Mouse (Mus musculus): Measurements from ENCODE around the gene Spint2.
"Not testable (repeated sequence)": the region's sequence is repeated elsewhere in the genome, so short reads cannot be mapped to it uniquely, and the experiment has no call there.

Gene Spint2

GRCm38 (mm10) chr7:29246015-29246414 is 35.7 kb downstream of the Spint2 start:
- DNase-seq (ENCODE audit: low read depth, low spot score): no peak

GRCm38 (mm10) chr7:29244732-29245416 is 36.8 kb downstream of the Spint2 start:
- no peak for DNase-seq (ENCODE audit: low read depth, low spot score)

GRCm38 (mm10) chr7:29238019-29238967 is 43.4 kb downstream of the Spint2 start, which contains the start of gene Yif1b:
Gene Yif1b (plus strand): TSS chr7:29238329.
- DNase-seq (ENCODE audit: low read depth, low spot score): peak; percentile 98

- DNase-seq (ENCODE audit: low read depth, low spot score): not testable (repeated sequence)
Observed at GRCm38 (mm10) chr7:29237596-29237995, 44.1 kb downstream of the Spint2 start.

- DNase-seq (ENCODE audit: low read depth, low spot score): no peak
Observed at GRCm38 (mm10) chr7:29236593-29236992, 45.1 kb downstream of the Spint2 start.

- no peak for DNase-seq (ENCODE audit: low read depth, low spot score)
Observed at GRCm38 (mm10) chr7:29234661-29235060, 47.1 kb downstream of the Spint2 start.

- DNase-seq (ENCODE audit: low read depth, low spot score): no peak
Observed at GRCm38 (mm10) chr7:29233745-29234144, 48.0 kb downstream of the Spint2 start.

GRCm38 (mm10) chr7:29232247-29233013 is 49.3 kb downstream of the Spint2 start, which contains the start of gene Kcnk6:
Gene Kcnk6 (minus strand): TSS chr7:29232515.
- DNase-seq (ENCODE audit: low read depth, low spot score): no peak

- DNase-seq (ENCODE audit: low read depth, low spot score): no peak
Observed at GRCm38 (mm10) chr7:29231517-29231916, 50.2 kb downstream of the Spint2 start.

GRCm38 (mm10) chr7:29230560-29230959 is 51.2 kb downstream of the Spint2 start:
- DNase-seq (ENCODE audit: low read depth, low spot score): no peak

- DNase-seq (ENCODE audit: low read depth, low spot score): no peak
Observed at GRCm38 (mm10) chr7:29228202-29228601, 53.5 kb downstream of the Spint2 start.

GRCm38 (mm10) chr7:29225520-29225919 is 56.2 kb downstream of the Spint2 start:
- no peak for DNase-seq (ENCODE audit: low read depth, low spot score)

GRCm38 (mm10) chr7:29224756-29225394 is 56.8 kb downstream of the Spint2 start:
- no peak for DNase-seq (ENCODE audit: low read depth, low spot score)

GRCm38 (mm10) chr7:29214846-29215245 is 66.9 kb downstream of the Spint2 start:
- no peak for DNase-seq (ENCODE audit: low read depth, low spot score)

- DNase-seq (ENCODE audit: low read depth, low spot score): no peak
Observed at GRCm38 (mm10) chr7:29214236-29214635, 67.5 kb downstream of the Spint2 start.

- no peak for DNase-seq (ENCODE audit: low read depth, low spot score)
Observed at GRCm38 (mm10) chr7:29213675-29214082, 68.0 kb downstream of the Spint2 start, which contains the start of gene Catsperg1. Gene Catsperg1 (minus strand): TSS chr7:29214035.

- not testable (repeated sequence) for DNase-seq (ENCODE audit: low read depth, low spot score)
Observed at GRCm38 (mm10) chr7:29212775-29213560, 68.7 kb downstream of the Spint2 start.

GRCm38 (mm10) chr7:29212199-29212765 is 69.4 kb downstream of the Spint2 start:
- DNase-seq (ENCODE audit: low read depth, low spot score): no peak

GRCm38 (mm10) chr7:29211415-29212198 is 70.1 kb downstream of the Spint2 start:
- DNase-seq (ENCODE audit: low read depth, low spot score): peak; percentile 63

Measured in retina, postnatal 7 days (tissue).